Mouse (Mus musculus) CH12.LX (cell line): ENCODE measurements around the gene Tbrg4. TPM values are rescaled to one million over a fixed set of nuclear protein-coding genes. Genes with fewer than 3 reads are reported as not detected.

Experiments
- DNase-seq: peaks from one replicate; pipeline ENCODE4 v3.0.0-alpha.2; 2013; ENCODE audit errors: extremely low read depth
- H3K27ac ChIP-seq: 2 replicates; pipeline ENCODE4 v1.5.1; 2012; ENCODE audit warnings: low read depth, mild to moderate bottlenecking, control low read depth, moderate library complexity; ENCODE audit not compliant: insufficient read depth
- H3K27me3 ChIP-seq: replicated peaks from 2 replicates; pipeline ENCODE3; 2012; ENCODE audit warnings: inconsistent platforms
- H3K36me3 ChIP-seq, 2 experiments: replicated peaks in 1 of 2; 2 replicates each; pipeline versions ENCODE3 to v1.6.1; 2012; ENCODE audit warnings: inconsistent platforms in 1 of 2, low read length in 1 of 2, mild to moderate bottlenecking in 1 of 2, mixed read lengths in 1 of 2, moderate library complexity in 1 of 2; ENCODE audit not compliant: control insufficient read depth in 1 of 2, insufficient read depth in 1 of 2
- H3K4me1 ChIP-seq, 2 experiments: 2 replicates each; pipeline ENCODE4 v1.6.1; 2012; ENCODE audit warnings: inconsistent platforms in 1 of 2, moderate library complexity in 1 of 2; ENCODE audit not compliant: insufficient read depth in 2 of 2, control insufficient read depth in 1 of 2
- H3K4me2 ChIP-seq: 2 replicates; pipeline ENCODE4 v1.6.1; 2012; ENCODE audit warnings: low read depth, mild to moderate bottlenecking, control low read depth; ENCODE audit not compliant: poor library complexity, insufficient read depth, severe bottlenecking
- H3K4me3 ChIP-seq, 3 experiments: fragments of 150-350 bp in 1 of 3; sonication (generic) in 1 of 3; replicated peaks in 1 of 3; 2 replicates each; pipeline versions ENCODE3 to v1.5.1; 2011 to 2012; ENCODE audit warnings: low read depth in 2 of 3, low read length in 2 of 3, mild to moderate bottlenecking in 2 of 3, moderate library complexity in 2 of 3, control low read depth in 1 of 3, improper control_type of control experiment in 1 of 3, inconsistent platforms in 1 of 3, mixed read lengths in 1 of 3; ENCODE audit not compliant: poor library complexity in 1 of 3
- H3K79me2 ChIP-seq: replicated peaks from 2 replicates; pipeline ENCODE4 v1.6.1; 2012; ENCODE audit warnings: mild to moderate bottlenecking, moderate library complexity; ENCODE audit not compliant: control insufficient read depth, poor library complexity, insufficient read depth, severe bottlenecking; ENCODE audit errors: extremely low read depth
- H3K9ac ChIP-seq: 2 replicates; pipeline ENCODE4 v1.6.1; 2012; ENCODE audit warnings: low read depth, mild to moderate bottlenecking, control low read depth, moderate library complexity; ENCODE audit not compliant: insufficient read depth
- H3K9me3 ChIP-seq: replicated peaks from 2 replicates; pipeline ENCODE3; 2012; ENCODE audit warnings: low read length, inconsistent platforms, mixed read lengths
- BHLHE40 ChIP-seq: IDR thresholded peaks from 2 replicates; pipeline ENCODE4 v1.6.1; 2011; ENCODE audit warnings: mild to moderate bottlenecking, low read depth, low read length, improper control_type of control experiment
- ELF1 ChIP-seq: IDR thresholded peaks from 2 replicates; pipeline ENCODE4 v1.6.1; 2014; ENCODE audit warnings: low read depth, mild to moderate bottlenecking, inconsistent platforms, low read length, improper control_type of control experiment
- EP300 ChIP-seq: IDR thresholded peaks from 2 replicates; pipeline ENCODE4 v1.6.1; 2011; ENCODE audit warnings: low read length, improper control_type of control experiment
- ETS1 ChIP-seq: conservative IDR thresholded peaks from 2 replicates; pipeline ENCODE4 v1.6.1; 2012; ENCODE audit warnings: low read depth, mild to moderate bottlenecking, inconsistent platforms, low read length, improper control_type of control experiment, moderate library complexity
- GABPA ChIP-seq: IDR thresholded peaks from 2 replicates; pipeline ENCODE4 v1.6.1; 2012; ENCODE audit warnings: low read depth, low read length, improper control_type of control experiment, inconsistent platforms; ENCODE audit not compliant: insufficient replicate concordance
- IRF4 ChIP-seq: IDR thresholded peaks from 2 replicates; pipeline ENCODE4 v1.6.1; 2014; ENCODE audit warnings: low read depth, mild to moderate bottlenecking, inconsistent platforms, low read length, improper control_type of control experiment
- JUN ChIP-seq: IDR thresholded peaks from 2 replicates; pipeline ENCODE4 v1.6.1; 2011; ENCODE audit warnings: low read depth, mild to moderate bottlenecking, low read length, improper control_type of control experiment, moderate library complexity; ENCODE audit not compliant: insufficient read depth
- JUND ChIP-seq: conservative IDR thresholded peaks from 2 replicates; pipeline ENCODE4 v1.6.1; 2011; ENCODE audit warnings: low read depth, low read length, improper control_type of control experiment
- KAT2A ChIP-seq: IDR thresholded peaks from 2 replicates; pipeline ENCODE4 v1.6.1; 2012; ENCODE audit warnings: low read length, improper control_type of control experiment, inconsistent platforms; ENCODE audit not compliant: insufficient replicate concordance
- MAFK ChIP-seq: IDR thresholded peaks from 2 replicates; pipeline ENCODE4 v1.6.1; 2011; ENCODE audit warnings: low read length, improper control_type of control experiment; ENCODE audit not compliant: insufficient replicate concordance
- MAX ChIP-seq: IDR thresholded peaks from 2 replicates; pipeline ENCODE4 v1.6.1; 2011; ENCODE audit warnings: low read length, improper control_type of control experiment
- MAZ ChIP-seq: IDR thresholded peaks from 2 replicates; pipeline ENCODE4 v1.6.1; 2012; ENCODE audit warnings: low read depth, mild to moderate bottlenecking, inconsistent platforms, low read length, improper control_type of control experiment, moderate library complexity
- MEF2A ChIP-seq: IDR thresholded peaks from 2 replicates; pipeline ENCODE4 v1.6.1; 2014; ENCODE audit warnings: low read depth, mild to moderate bottlenecking, inconsistent platforms, low read length, improper control_type of control experiment, borderline replicate concordance
- NELFE ChIP-seq: IDR thresholded peaks from 2 replicates; pipeline ENCODE4 v1.6.1; 2011; ENCODE audit warnings: low read depth, low read length, improper control_type of control experiment
- NRF1 ChIP-seq: IDR thresholded peaks from 2 replicates; pipeline ENCODE4 v1.6.1; 2014; ENCODE audit warnings: low read depth, mild to moderate bottlenecking, inconsistent platforms, low read length, improper control_type of control experiment, moderate library complexity
- PAX5 ChIP-seq: IDR thresholded peaks from 2 replicates; pipeline ENCODE4 v1.6.1; 2012; ENCODE audit warnings: low read length, inconsistent platforms, mixed read lengths
- POLR2A ChIP-seq: IDR thresholded peaks from 2 replicates; pipeline ENCODE4 v1.6.1; 2011; ENCODE audit warnings: low read depth, mild to moderate bottlenecking, improper control_type of control experiment, low read length
- RAD21 ChIP-seq: IDR thresholded peaks from 2 replicates; pipeline ENCODE4 v1.6.1; 2011; ENCODE audit warnings: low read depth, mild to moderate bottlenecking, low read length, improper control_type of control experiment, moderate library complexity
- RCOR1 ChIP-seq: conservative IDR thresholded peaks from 2 replicates; pipeline ENCODE4 v1.6.1; 2012; ENCODE audit warnings: low read depth, mild to moderate bottlenecking, inconsistent platforms, low read length, improper control_type of control experiment
- SIN3A ChIP-seq: IDR thresholded peaks from 2 replicates; pipeline ENCODE4 v1.6.1; 2012; ENCODE audit warnings: low read length, improper control_type of control experiment, inconsistent platforms
- SMC3 ChIP-seq: IDR thresholded peaks from 2 replicates; pipeline ENCODE4 v1.6.1; 2011; ENCODE audit warnings: low read depth, low read length, improper control_type of control experiment
- TBP ChIP-seq: conservative IDR thresholded peaks from 2 replicates; pipeline ENCODE4 v1.6.1; 2011; ENCODE audit warnings: low read depth, low read length, improper control_type of control experiment
- UBTF ChIP-seq: IDR thresholded peaks from 2 replicates; pipeline ENCODE4 v1.6.1; 2012; ENCODE audit warnings: low read depth, mild to moderate bottlenecking, inconsistent platforms, low read length, improper control_type of control experiment, moderate library complexity
- USF1 ChIP-seq: IDR thresholded peaks from 2 replicates; pipeline ENCODE4 v1.6.1; 2014; ENCODE audit warnings: low read depth, mild to moderate bottlenecking, inconsistent platforms, low read length, improper control_type of control experiment
- USF2 ChIP-seq: conservative IDR thresholded peaks from 2 replicates; pipeline ENCODE4 v1.6.1; 2011; ENCODE audit warnings: low read depth, low read length, improper control_type of control experiment
- ZC3H11A ChIP-seq: IDR thresholded peaks from 2 replicates; pipeline ENCODE4 v1.6.1; 2012; ENCODE audit warnings: low read depth, mild to moderate bottlenecking, inconsistent platforms, low read length, improper control_type of control experiment
- ZMIZ1 ChIP-seq: IDR thresholded peaks from 2 replicates; pipeline ENCODE4 v1.6.1; 2012; ENCODE audit warnings: low read depth, mild to moderate bottlenecking, inconsistent platforms, low read length, improper control_type of control experiment
- dilution Hi-C: fragments of 300-500 bp; cut with MboI; formaldehyde crosslinking; loops from 2 replicates; pipeline ENCODE4 v1.14.3; 2020; ENCODE audit warnings: low sequenced_read_pairs; ENCODE audit not compliant: extremely low pct_unique_long_range_greater_than_20kb, extremely low pct_ligation_motif_present
- in situ Hi-C: fragments of 300-500 bp; cut with MboI; formaldehyde crosslinking; loops from 3 replicates; pipeline ENCODE4 v1.14.3; 2019; ENCODE audit warnings: low sequenced_read_pairs, low pct_ligation_motif_present, low pct_unique_long_range_greater_than_20kb, mixed read lengths
- polyA plus RNA-seq: library from polyadenylated mRNA; unstranded; fragments of >175 nt; gene quantifications from 2 replicates; pipeline ENCODE4 v1.2.1, GENCODE M21; 2012; ENCODE audit warnings: low read depth; ENCODE audit not compliant: insufficient read length
- total RNA-seq, 2 experiments: library from RNA; depleted of rRNA; stranded (reverse); fragments of 300-350 nt in 1 of 2; fragments of >200 nt in 1 of 2; gene quantifications; 2 replicates each; pipeline ENCODE4 v1.2.3; 2012 to 2014

Gene Tbrg4
- total and polyA plus RNA-seq, 3 experiments, result 69.0 to 191 (median 93.1) TPM

- Histone ChIP-seq H3K4me3 (no peak overlapping the region), H3K27ac (no peak overlapping the region)
- TF ChIP-seq NRF1, result no peak
- no peak for TF ChIP-seq MAX
- no peak for TF ChIP-seq RCOR1
- no peak for TF ChIP-seq JUND
- no peak for TF ChIP-seq RAD21
- no peak for TF ChIP-seq USF1
- TF ChIP-seq PAX5, result no peak
- no peak for TF ChIP-seq SMC3
- no peak for TF ChIP-seq MEF2A
- no peak for TF ChIP-seq USF2
- TF ChIP-seq BHLHE40, result no peak
- TF ChIP-seq MAZ, result no peak
- no peak for TF ChIP-seq ZMIZ1
- no peak for TF ChIP-seq JUN
- TF ChIP-seq, all 38 proteins: peak for 0
- Histone ChIP-seq H3K9ac (no peak overlapping the region), H3K4me2 (no peak overlapping the region), H3K79me2 (no peaks in the 10 kb centered on the region), H3K27me3 (no peaks in the 10 kb centered on the region), H3K4me1 (peaks cover 9 to 11% of the 10 kb centered on the region in 2 experiments; a peak in 3 of 4 replicates), H3K36me3 (peaks cover 4 to 24% of the 10 kb centered on the region in 2 experiments), H3K9me3 (no peaks in the 10 kb centered on the region)
- dilution Hi-C loops (no loop called here), in situ Hi-C loops (no loop called here)
- DNase-seq, result no peak
Measured at GRCm38 (mm10) chr11:6603224-6603623, 22.6 kb downstream of the Tbrg4 start.

GRCm38 (mm10) chr11:6602662-6603061 is 23.2 kb downstream of the Tbrg4 start:
- peaks cover 9 to 17% of the 10 kb centered on the region in 2 experiments; a peak in 3 of 4 replicates for H3K4me1 ChIP-seq

More at GRCm38 (mm10) chr11:6602662-6603061, 23.2 kb downstream of the Tbrg4 start:
- TF ChIP-seq SMC3 (no peak), NRF1 (no peak), POLR2A (no peak), MEF2A (no peak), NELFE (no peak), TBP (no peak), MAFK (no peak), KAT2A (no peak), EP300 (no peak), UBTF (no peak), IRF4 (no peak), ZMIZ1 (no peak), JUND (no peak), PAX5 (no peak), SIN3A (no peak), ZC3H11A (no peak), GABPA (no peak), ETS1 (no peak), ELF1 (no peak)
- Histone ChIP-seq H3K27ac (no peak overlapping the region), H3K9ac (no peak overlapping the region), H3K27me3 (no peaks in the 10 kb centered on the region), H3K4me2 (no peak overlapping the region), H3K9me3 (no peaks in the 10 kb centered on the region), H3K4me3 (no peak overlapping the region), H3K36me3 (peaks cover 9 to 29% of the 10 kb centered on the region in 2 experiments), H3K79me2 (no peaks in the 10 kb centered on the region)
- DNase-seq, result no peak
- dilution Hi-C loops, result no loop called here
- in situ Hi-C loops, result no loop called here
